Mouse (Mus musculus): ENCODE results near the gene Mettl4. TPM values are rescaled to one million over a fixed set of nuclear protein-coding genes. Genes with fewer than 3 reads are reported as not detected.
"Not testable (repeated sequence)": the region's sequence is repeated elsewhere in the genome, so short reads cannot be mapped to it uniquely, and the experiment has no call there.

Gene Mettl4
- 10 to 100 TPM in 14 of 26 experiments, 1 to 10 TPM in 12; 3.0 to 29.2 (median 10.8) TPM for total RNA-seq (2018; cell fraction: chromatin; rRNA removed)
- 10 to 100 TPM in 14 of 26 experiments, 1 to 10 TPM in 12; 5.6 to 12.5 (median 10.3) TPM for total RNA-seq (2018; cell fraction: cytosol; rRNA removed)
- 10 to 100 TPM in 16 of 26 experiments, 1 to 10 TPM in 10; 4.5 to 30.8 (median 11.3) TPM for total RNA-seq (2018; cell fraction: nucleus; rRNA removed)
- 6.1 to 7.8 TPM (median 6.9 TPM) in 3 replicates for polyA plus RNA-seq (2018)

DNA sequence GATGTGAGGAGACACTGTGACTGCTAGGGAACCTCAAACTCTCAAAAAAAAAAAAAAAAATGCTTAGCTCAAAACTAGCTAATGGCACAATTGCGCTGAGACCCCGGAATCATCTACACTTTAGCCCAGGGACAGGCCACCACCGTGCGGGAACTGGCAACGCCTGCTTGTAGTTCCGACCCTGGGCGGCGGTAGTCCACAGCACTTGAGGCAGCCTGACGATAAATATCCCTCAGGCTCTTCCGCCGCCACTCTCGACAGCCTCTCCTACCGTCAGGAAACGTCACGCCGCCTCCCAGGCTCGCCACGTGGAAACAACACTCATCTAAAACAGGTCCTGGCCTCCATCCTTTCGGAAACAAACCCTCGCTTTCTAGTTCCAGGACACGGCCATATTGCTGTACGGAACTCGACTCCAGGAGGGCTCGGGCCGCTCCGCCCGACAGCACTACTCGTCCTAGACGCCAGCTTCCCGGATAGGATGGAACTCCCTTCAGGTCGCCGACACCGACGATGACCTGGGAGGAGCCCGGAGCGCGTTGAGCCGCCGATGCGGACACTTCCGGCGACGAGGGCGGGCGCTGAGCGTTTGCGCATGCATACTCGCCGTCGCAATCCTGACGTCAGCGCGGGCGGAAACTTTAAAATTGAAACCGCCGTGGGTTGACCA is at the start of gene Mettl4:
Gene Mettl4, minus strand, starts transcription at position 554 of the 670 bp plus-strand sequence.
- peak within 1 kb of the TSS; percentile 90 for H3K4me3 ChIP-seq (ENCODE audit: inconsistent target)
- under 1% methylated on average over 56 of the region's 56 CpGs for WGBS (ENCODE audit: missing documents)
- no peaks in the 10 kb centered on the region for H3K36me3 ChIP-seq (ENCODE audit: inconsistent target)
- H3K79me2 ChIP-seq (ENCODE audit: inconsistent target), result peaks cover 35% of the 10 kb centered on the region
- peak within 1 kb of the TSS; percentile 75 for H3K27ac ChIP-seq

- Histone ChIP-seq H3K4me3 (ENCODE audit: inconsistent target) (no peak overlapping the region), H3K79me2 (ENCODE audit: inconsistent target) (no peaks in the 10 kb centered on the region), H3K36me3 (ENCODE audit: inconsistent target) (no peaks in the 10 kb centered on the region), H3K27ac (no peak overlapping the region)
- 90% methylated on average over 2 of the region's 2 CpGs for WGBS (ENCODE audit: missing documents)
These were observed 29.2 kb upstream of the Mettl4 start for GRCm38 (mm10) chr17:94778871-94779482.

GRCm38 (mm10) chr17:94768491-94768890 is 18.7 kb upstream of the Mettl4 start:
- WGBS (ENCODE audit: missing documents), result 94% methylated on average over 2 of the region's 2 CpGs
- Histone ChIP-seq H3K79me2 (ENCODE audit: inconsistent target) (no peaks in the 10 kb centered on the region), H3K36me3 (ENCODE audit: inconsistent target) (no peaks in the 10 kb centered on the region), H3K4me3 (ENCODE audit: inconsistent target) (no peak overlapping the region), H3K27ac (no peak overlapping the region)

GRCm38 (mm10) chr17:94764711-94765110 is 14.9 kb upstream of the Mettl4 start:
- no peaks in the 10 kb centered on the region for H3K79me2 ChIP-seq (ENCODE audit: inconsistent target)
- WGBS (ENCODE audit: missing documents), result 93% methylated on average over 3 of the region's 3 CpGs
- no peaks in the 10 kb centered on the region for H3K36me3 ChIP-seq (ENCODE audit: inconsistent target)
- no peak overlapping the region for H3K4me3 ChIP-seq (ENCODE audit: inconsistent target)
- H3K27ac ChIP-seq, result no peak overlapping the region

DNA sequence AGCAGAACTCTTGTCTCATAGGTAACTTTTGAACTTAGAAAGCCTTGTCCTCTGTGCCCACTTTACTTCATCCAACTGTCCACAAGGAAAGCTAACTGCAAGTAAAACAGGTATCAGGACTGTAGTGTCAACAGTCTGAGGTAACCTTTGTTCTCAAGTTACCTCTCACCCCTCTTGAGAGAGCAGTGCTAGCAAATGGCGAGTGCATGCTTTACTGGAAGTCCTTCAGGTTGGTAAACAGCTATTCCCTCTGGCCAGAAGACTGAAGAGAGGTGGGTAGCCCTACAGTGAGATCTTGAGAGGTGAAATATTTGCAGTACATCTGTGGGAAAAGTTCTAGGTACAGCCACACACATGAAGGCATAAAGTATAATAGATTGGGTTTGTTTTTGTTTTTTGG is 14.2 kb upstream of the Mettl4 start:
- H3K79me2 ChIP-seq (ENCODE audit: inconsistent target), result no peaks in the 10 kb centered on the region
- H3K4me3 ChIP-seq (ENCODE audit: inconsistent target), result no peak overlapping the region
- H3K27ac ChIP-seq, result no peak overlapping the region
- 95% methylated on average over 1 of the region's 1 CpGs for WGBS (ENCODE audit: missing documents)
- no peaks in the 10 kb centered on the region for H3K36me3 ChIP-seq (ENCODE audit: inconsistent target)

DNA sequence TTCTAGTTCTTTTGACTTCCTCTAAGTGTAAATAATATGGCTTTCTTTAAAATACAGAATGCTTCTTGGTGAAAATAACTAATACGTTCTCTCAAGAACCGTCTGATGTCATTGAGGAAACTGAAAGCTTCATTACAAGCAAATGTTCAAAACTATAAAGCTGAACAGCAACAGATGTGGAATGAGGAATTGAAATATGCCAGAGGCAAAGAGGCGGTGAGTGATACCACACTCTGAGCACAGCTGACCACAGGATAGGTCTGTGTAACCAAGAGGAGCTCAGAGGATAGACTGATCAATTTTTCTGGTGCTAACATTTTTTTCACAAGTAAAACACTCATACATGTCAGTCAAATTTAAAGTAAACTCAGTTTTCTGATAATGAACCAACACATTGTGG is 12.6 kb upstream of the Mettl4 start:
- H3K27ac ChIP-seq, result no peak overlapping the region
- no peak overlapping the region for H3K4me3 ChIP-seq (ENCODE audit: inconsistent target)
- 87% methylated on average over 3 of the region's 3 CpGs for WGBS (ENCODE audit: missing documents)
- no peaks in the 10 kb centered on the region for H3K79me2 ChIP-seq (ENCODE audit: inconsistent target)
- no peaks in the 10 kb centered on the region for H3K36me3 ChIP-seq (ENCODE audit: inconsistent target)

GRCm38 (mm10) chr17:94750136-94750729 is 414 bp upstream of the Mettl4 start:
- Histone ChIP-seq H3K27ac (peak overlapping the region; percentile 75), H3K36me3 (ENCODE audit: inconsistent target) (no peaks in the 10 kb centered on the region), H3K79me2 (ENCODE audit: inconsistent target) (peaks cover 35% of the 10 kb centered on the region), H3K4me3 (ENCODE audit: inconsistent target) (peak overlapping the region; percentile 90)
- whole genome bisulfite sequencing (ENCODE audit: missing documents), result 1% methylated on average over 22 of the region's 22 CpGs

- Histone ChIP-seq H3K79me2 (ENCODE audit: inconsistent target) (no peaks in the 10 kb centered on the region), H3K4me3 (ENCODE audit: inconsistent target) (no peak overlapping the region), H3K36me3 (ENCODE audit: inconsistent target) (no peaks in the 10 kb centered on the region), H3K27ac (no peak overlapping the region)
- 75% methylated on average over 4 of the region's 4 CpGs for WGBS (ENCODE audit: missing documents)
These were observed 11.6 kb downstream of the Mettl4 start for GRCm38 (mm10) chr17:94738173-94738572.

DNA sequence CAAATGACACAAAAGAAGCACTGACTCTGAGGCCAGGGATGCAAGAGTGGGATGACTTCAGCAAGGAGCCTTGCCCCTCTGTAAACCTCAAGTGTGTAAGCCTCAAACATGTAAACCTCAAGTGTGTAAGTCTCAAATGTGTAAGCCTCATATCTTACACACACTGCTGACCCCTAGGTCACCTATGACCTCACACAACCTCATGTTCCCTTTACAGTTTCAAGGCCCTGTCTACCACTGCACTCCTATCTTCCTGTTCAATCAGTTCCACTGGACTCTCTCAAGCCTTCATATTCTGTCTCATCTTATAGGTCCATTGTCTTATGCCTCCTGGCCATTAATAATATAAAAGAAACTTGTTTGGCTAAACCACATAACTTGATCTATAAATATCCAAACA is 13.9 kb downstream of the Mettl4 start:
- H3K4me3 ChIP-seq (ENCODE audit: inconsistent target), result no peak overlapping the region
- H3K36me3 ChIP-seq (ENCODE audit: inconsistent target), result no peaks in the 10 kb centered on the region
- H3K79me2 ChIP-seq (ENCODE audit: inconsistent target), result no peaks in the 10 kb centered on the region
- no peak overlapping the region for H3K27ac ChIP-seq

DNA sequence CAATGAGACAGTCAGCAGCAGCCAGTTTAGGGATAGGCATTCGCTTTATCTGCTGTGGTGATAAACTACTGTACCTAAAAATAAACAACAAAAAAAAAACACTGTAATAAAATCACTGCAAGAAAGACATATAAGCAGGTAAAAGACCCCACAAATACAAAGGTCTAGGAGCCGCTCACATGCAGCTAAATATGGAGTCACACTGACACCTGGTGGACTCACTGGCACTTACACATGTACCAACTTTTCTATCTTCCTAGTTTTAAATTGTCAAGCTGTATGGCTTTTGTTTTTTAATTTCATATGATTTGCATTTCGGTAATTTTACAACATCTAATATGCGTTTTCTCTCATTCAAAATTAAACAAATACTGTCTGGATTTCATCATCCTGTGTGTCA is 14.4 kb downstream of the Mettl4 start:
- Histone ChIP-seq H3K27ac (no peak overlapping the region), H3K36me3 (ENCODE audit: inconsistent target) (no peaks in the 10 kb centered on the region), H3K4me3 (ENCODE audit: inconsistent target) (no peak overlapping the region), H3K79me2 (ENCODE audit: inconsistent target) (no peaks in the 10 kb centered on the region)
- WGBS (ENCODE audit: missing documents), result 83% methylated on average over 4 of the region's 4 CpGs

- H3K36me3 ChIP-seq (ENCODE audit: inconsistent target); H3K79me2 ChIP-seq (ENCODE audit: inconsistent target); H3K4me3 ChIP-seq (ENCODE audit: inconsistent target); H3K27ac ChIP-seq: not testable (repeated sequence)
- WGBS (ENCODE audit: missing documents), result 17% methylated on average over 2 of the region's 2 CpGs
These were observed 19.4 kb downstream of the Mettl4 start for GRCm38 (mm10) chr17:94730416-94730815.

DNA sequence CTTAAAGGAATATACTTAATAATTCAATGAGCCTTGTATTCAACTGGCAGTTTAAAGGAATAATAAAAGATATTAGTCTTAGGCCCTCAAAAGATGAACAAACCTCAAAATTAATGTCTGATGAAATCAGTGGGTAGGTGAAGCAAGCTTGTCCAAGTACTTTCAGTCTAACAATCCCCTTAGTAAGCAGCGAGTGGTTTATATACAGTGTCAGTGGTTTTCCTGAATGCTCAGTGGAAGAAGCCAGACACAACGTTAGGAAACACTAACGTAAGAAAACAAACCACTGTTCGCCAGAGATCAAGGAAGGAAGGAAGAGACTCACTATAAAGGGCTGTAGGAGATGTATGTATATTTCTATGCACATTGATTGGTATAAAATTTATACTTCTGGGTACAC is 23.1 kb downstream of the Mettl4 start:
- Histone ChIP-seq H3K4me3 (ENCODE audit: inconsistent target) (no peak overlapping the region), H3K27ac (no peak overlapping the region)
- WGBS (ENCODE audit: missing documents), result 31% methylated on average over 4 of the region's 4 CpGs

DNA sequence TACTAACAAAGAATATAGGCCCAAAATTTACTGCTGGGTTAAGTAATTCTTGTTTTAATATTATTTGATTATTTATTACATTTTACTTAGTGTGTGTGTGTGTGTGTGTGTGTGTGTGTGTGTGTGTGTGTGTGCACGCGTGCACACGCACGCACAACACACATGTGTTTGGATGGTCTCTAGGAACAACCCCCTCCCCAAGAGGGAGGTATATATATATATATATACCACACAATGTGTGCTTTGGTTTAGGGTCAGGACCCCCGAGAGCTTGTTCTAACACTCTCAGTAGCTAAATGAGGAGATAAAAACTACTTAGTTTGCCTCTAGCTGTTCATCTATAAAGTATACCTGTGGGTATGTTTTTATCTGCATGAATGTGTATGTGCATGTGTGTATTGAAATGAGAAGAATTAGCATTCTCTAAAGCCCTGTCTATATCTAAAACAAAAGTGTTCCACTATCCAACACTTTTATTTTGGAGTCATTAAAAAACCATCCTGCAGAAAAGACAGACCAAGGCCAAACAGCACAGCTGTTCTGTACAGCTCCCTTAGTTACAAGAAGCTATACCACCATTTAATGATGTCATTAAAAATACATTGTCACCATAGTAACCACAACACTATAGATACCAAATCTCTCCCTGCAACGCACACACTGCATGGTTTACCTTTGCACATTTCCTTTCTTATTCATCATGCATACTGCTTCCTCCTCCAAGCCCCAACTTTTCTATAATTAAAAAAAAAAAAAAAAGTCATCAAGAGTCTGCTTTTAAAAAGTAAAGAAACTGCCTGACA is 76.1 kb downstream of the Mettl4 start:
- Histone ChIP-seq H3K79me2 (ENCODE audit: inconsistent target) (no peaks in the 10 kb centered on the region), H3K4me3 (ENCODE audit: inconsistent target) (no peak overlapping the region), H3K36me3 (ENCODE audit: inconsistent target) (no peaks in the 10 kb centered on the region), H3K27ac (no peak overlapping the region)
- WGBS (ENCODE audit: missing documents), result 87% methylated on average over 2 of the region's 6 CpGs

More for the DNA sequence above, 23.1 kb downstream of the Mettl4 start:
- H3K36me3 ChIP-seq (ENCODE audit: inconsistent target), result no peaks in the 10 kb centered on the region
- H3K79me2 ChIP-seq (ENCODE audit: inconsistent target), result no peaks in the 10 kb centered on the region

Data from macrophage (primary cell).